In the genomic region with DNA sequence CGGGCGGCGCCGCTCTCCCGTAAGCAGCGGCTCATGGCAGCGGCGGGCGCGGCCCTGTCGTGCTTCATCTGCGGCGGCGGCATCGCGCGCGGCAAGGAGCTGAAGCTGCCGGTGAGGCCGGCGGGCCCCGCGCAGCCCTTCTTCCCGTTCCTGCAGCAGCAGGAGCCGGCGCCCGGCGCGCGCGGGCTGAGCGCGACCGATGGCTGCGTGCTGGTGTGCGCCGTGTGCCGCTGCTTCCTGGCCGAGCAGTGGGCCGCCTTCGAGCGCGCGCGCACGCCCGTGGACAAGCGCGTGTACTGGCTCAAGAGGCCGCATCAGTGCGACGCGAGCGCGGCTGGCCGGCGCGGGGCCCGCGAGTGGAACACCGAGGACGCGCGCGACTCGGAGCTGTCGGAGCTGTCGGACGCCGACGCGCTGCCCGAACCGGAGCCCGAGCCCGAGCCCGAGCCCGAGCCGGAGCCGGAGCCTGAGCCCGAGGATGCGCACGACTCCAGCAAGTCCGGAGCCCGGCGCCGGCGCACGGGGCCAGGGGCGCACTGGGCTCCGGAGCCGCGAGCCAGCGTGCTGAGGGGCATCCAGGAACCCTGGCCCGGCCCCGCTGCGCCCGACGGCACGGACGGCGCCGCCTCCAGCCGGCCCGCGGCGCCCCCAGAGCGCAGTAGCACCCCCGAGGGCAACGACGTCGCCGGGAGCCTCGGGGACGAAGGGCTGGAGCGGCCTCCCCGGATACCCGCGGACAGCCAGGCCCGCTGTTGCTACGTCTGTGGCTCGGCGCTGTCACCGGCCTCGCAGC, we compare ENCODE assay signal across 8 mouse cellular contexts. TPM values are rescaled to one million over a fixed set of nuclear protein-coding genes. Genes with fewer than 3 reads are reported as not detected.
DNase-seq lines count a peak whose midpoint lies in the region; ATAC-seq lines count a peak whose summit lies in the region.

No protein-coding gene starts in this region.

- intact Hi-C loops in heart, postnatal 14 days (cut with DNase I): loop anchor here (1.0 kb wide), 1 partner anchor 50 kb away; no protein-coding TSS in a partner anchor

- peak overlapping the region; percentile 77 for H3K9ac ChIP-seq in limb, embryonic 11.5 days (ENCODE audit: low read length)
- H3K9ac ChIP-seq in neural tube, embryonic 15.5 days (replicated peaks): peak overlapping the region; percentile 44

- WGBS in limb, embryonic 11.5 days: under 1% methylated on average over 93 of the region's 125 CpGs
- WGBS in neural tube, embryonic 15.5 days: under 1% methylated on average over 104 of the region's 125 CpGs

- H3K4me1 ChIP-seq in limb, embryonic 11.5 days (ENCODE audit: control insufficient read depth, insufficient read depth, low read length): peaks cover 83% of the 10 kb centered on the region
- H3K4me1 ChIP-seq in neural tube, embryonic 15.5 days: peaks cover 86% of the 10 kb centered on the region

- no peaks in the 10 kb centered on the region for H3K36me3 ChIP-seq in limb, embryonic 11.5 days (ENCODE audit: control insufficient read depth, insufficient read depth, low read length)
- H3K36me3 ChIP-seq in neural tube, embryonic 15.5 days: no peaks in the 10 kb centered on the region

- H3K27me3 ChIP-seq in limb, embryonic 11.5 days (ENCODE audit: control insufficient read depth, insufficient read depth, low read length): no peaks in the 10 kb centered on the region
- no peaks in the 10 kb centered on the region for H3K27me3 ChIP-seq in neural tube, embryonic 15.5 days (replicated peaks)

- peak; percentile 53 for DNase-seq in cerebellum, adult 11-12 months
- DNase-seq in cerebellum, adult 9-10 months: no peak
- DNase-seq in 3T3-L1 (ENCODE audit: low read depth, low spot score): peak; percentile 33
- DNase-seq in cerebellum, postnatal 14 days: peak; percentile 67 to 75
- peak; percentile 60 to 61 for DNase-seq in heart, postnatal 14 days
- DNase-seq in limb, embryonic 11.5 days (ENCODE audit: low spot score): peak; percentile 57
- no peak for DNase-seq in urinary bladder, adult 18-20 months (ENCODE audit: low spot score in 2 of 2)

- H3K4me2 ChIP-seq in limb, embryonic 11.5 days (ENCODE audit: low read depth, severe bottlenecking): peak overlapping the region; percentile 99
- H3K4me2 ChIP-seq in neural tube, embryonic 15.5 days: peak overlapping the region; percentile 83

- H3K9me3 ChIP-seq in limb, embryonic 11.5 days (ENCODE audit: control insufficient read depth, low read length): no peaks in the 10 kb centered on the region
- no peaks in the 10 kb centered on the region for H3K9me3 ChIP-seq in neural tube, embryonic 15.5 days (replicated peaks)

- H3K27ac ChIP-seq in limb, embryonic 11.5 days (replicated peaks; ENCODE audit: low read depth, low read length): peak overlapping the region; percentile 59
- H3K27ac ChIP-seq in neural tube, embryonic 15.5 days (replicated peaks): peak overlapping the region; percentile 72

- H3K4me3 ChIP-seq in limb, embryonic 11.5 days (ENCODE audit: low read depth, low read length): peak overlapping the region; percentile 67
- peak overlapping the region; percentile 64 for H3K4me3 ChIP-seq in neural tube, embryonic 15.5 days (replicated peaks)

- no peak for ATAC-seq in limb, embryonic 11.5 days (ENCODE audit: insufficient number of reproducible peaks, low FRiP score, low TSS enrichment, low read depth)
- ATAC-seq in neural tube, embryonic 15.5 days (ENCODE audit: low FRiP score): peak; percentile 43

RNA-seq across cellular contexts. Expression of gene Gse1, which starts 0.7 kb away (rescaled TPM):
- 10 to 100 TPM; 29.0 to 33.1 TPM for total RNA-seq in heart, postnatal 14 days (2021)
- polyA plus RNA-seq in limb, embryonic 11.5 days (2014; fragmentation: Nextera tagmentation; extraction: Ambion mirVana): 6.6 and 8.2 TPM in 2 replicates
- 12.2 and 14.0 TPM in 2 replicates for polyA plus RNA-seq in neural tube, embryonic 15.5 days (2015; fragmentation: Nextera tagmentation; extraction: Ambion mirVana)

RNA-seq across cellular contexts. Expression of gene Fam92b, which starts 51.7 kb away (rescaled TPM):
- not detected for total RNA-seq in heart, postnatal 14 days (2021)
- polyA plus RNA-seq in limb, embryonic 11.5 days (2014; fragmentation: Nextera tagmentation; extraction: Ambion mirVana): 0.16 and 0.27 TPM in 2 replicates
- polyA plus RNA-seq in neural tube, embryonic 15.5 days (2015; fragmentation: Nextera tagmentation; extraction: Ambion mirVana): 1.6 and 1.7 TPM in 2 replicates

Comparison
In these comparisons a context has a peak if more than half of its experiments do, and no peak if none do; other contexts are left out.
1. DNase-seq: peak in cerebellum, adult 11-12 months (single experiment), 3T3-L1 (single experiment), cerebellum, postnatal 14 days (2 of 2), heart, postnatal 14 days (2 of 2) and limb, embryonic 11.5 days (single experiment); none in cerebellum, adult 9-10 months (single experiment) and urinary bladder, adult 18-20 months (0 of 2).